Mouse (Mus musculus) megakaryocyte progenitor cell, adult 5-6 weeks (primary cell): Measurements from ENCODE around the gene Nfia. TPM values are rescaled to one million over a fixed set of nuclear protein-coding genes. Genes with fewer than 3 reads are reported as not detected.
A peak's percentile ranks its signal among the peaks of the same experiment; 100 is the strongest.

Source experiments
- ATAC-seq: replicated peaks from 2 replicates; pipeline ENCODE4 v1.8.0; 2016; ENCODE audit warnings: mild to moderate bottlenecking, moderate TSS enrichment, inconsistent platforms; ENCODE audit not compliant: poor library complexity
- total RNA-seq, 2 experiments: library from RNA; stranded (forward) in 1 of 2; stranded (reverse) in 1 of 2; fragments of 157-497, 149-512 nt in 1 of 2; fragments of 200-1000 nt in 1 of 2; gene quantifications; 2 replicates each; pipeline versions ENCODE4 v1.2.3 to v1.2.4; 2015 to 2017

The Nfia gene
- total RNA-seq, 2 experiments from 2014 or later, result 1.5 to 35.1 TPM

DNA sequence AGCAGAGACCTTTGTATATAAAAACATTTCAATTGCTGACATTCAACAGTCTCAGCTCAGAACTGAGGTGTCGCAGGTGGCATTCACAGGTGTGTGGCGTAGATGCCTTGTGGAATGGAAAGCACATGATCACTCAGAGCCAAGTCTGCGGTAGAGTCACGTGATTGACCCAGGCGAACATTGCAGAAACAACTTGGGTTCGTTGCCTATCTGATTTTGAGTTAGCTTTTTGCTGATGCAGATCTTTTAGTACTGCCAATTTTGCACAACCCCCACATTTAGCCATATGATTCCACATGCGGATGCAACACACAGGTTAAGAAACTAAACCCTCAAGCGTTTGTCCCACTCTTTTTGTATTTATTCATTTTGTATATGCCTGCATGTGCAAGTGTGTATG, 272.1 kb downstream of the Nfia start:
- ATAC-seq, result no peak

DNA sequence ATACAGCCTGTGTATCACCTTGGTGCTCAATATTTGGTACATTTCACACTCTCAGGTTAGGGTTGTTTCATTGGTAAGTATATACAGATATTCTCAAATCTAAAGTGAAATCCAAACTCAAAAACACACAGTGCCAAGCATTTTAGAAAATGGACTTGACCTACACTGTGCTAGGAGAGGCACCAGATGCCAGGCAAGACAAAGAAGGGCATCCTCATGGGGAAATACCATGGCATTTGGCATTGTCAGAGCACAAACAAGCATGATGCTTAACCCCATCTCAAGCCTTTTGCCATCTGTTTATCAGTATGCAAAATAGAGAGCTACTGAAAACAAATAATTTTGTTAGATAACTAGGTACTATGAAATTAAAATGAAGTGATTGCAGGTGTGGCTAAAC, 274.8 kb downstream of the Nfia start:
- ATAC-seq, result no peak

DNA sequence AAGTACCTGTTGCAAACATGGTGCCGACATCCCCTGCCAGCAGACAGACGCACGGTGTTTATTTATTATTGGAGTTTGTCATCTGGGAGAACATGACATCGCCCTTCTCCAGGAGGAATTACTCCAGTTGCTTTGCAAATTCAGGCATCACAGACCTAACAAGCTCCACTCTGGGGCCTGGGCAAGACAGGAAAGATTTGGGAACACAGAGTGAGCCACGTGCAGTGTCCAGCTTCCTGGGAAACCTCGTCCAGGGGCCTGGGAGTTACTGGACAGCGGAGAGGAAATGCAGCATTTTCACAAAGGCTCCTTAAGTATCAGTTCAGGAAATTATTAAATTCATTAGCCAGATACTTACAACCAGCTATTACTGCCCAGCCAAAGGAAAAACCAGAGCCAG, 277.1 kb downstream of the Nfia start:
- no peak for ATAC-seq

DNA sequence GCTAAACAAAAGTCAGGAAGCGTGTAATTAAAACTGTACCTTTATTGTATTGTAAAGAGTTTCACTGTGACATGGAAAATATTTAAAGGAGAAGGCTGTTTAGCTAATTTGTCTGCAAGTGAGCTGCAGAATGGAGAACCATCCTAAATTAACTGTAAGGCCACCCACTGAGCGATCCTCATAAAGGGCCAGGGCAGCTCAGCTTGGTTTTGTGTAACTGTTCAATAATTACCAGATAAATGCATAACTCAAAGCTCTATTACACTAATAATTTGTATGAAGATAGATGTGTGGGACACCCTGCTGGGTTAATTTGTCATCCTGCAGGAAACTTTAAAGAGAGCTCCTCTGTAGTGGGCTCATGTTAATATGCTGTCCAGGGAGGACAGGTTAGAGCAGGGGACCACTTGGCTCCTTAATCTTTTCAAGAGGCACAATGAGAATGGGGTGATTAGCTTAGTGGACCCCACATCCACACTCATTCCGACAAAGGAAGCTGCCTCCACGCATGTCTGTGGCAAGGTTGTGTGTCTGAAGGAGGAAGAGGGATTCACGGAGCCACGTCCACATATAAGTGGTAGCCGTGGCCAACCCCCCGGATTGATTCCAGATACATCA, 277.6 kb downstream of the Nfia start:
- ATAC-seq, result no peak

DNA sequence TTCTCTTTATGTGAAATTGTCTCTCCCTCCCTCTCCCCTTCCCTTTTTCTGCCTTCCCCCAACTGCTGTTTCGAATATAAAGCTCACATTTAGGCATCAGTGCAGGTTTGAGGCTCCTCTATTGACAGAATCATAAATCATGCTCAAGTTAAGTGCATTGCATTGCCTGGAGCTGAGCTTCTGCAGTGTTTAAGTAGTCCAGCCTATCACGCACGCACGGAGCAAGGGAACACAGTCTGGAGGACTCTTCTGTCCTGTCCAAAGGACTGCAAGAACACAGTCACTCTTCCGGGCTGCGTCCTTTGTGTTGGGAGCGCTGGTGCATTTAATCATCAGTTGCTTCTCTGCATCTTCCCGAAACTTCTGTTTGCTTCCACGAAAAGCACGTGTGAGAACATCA, 278.2 kb downstream of the Nfia start:
- no peak for ATAC-seq

DNA sequence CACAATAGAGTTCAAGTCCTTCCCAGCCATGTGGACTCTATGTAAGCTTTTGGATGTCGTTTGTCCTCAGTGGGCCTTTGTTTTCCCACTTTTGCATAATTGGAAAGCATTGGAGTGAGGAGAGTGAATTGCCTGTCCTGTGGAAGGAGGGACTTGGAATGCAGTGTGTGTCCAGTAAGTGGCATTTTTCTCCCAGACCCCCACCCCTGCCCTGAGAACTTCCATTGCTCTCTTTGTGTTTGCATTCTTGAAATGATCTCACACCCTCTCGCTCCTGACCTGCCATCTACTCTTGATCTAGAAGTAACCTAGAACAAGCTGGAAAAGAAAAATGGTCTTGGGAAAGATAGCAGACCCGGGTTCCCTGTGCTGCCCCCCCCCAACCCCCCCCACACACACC, 278.8 kb downstream of the Nfia start:
- ATAC-seq, result no peak

DNA sequence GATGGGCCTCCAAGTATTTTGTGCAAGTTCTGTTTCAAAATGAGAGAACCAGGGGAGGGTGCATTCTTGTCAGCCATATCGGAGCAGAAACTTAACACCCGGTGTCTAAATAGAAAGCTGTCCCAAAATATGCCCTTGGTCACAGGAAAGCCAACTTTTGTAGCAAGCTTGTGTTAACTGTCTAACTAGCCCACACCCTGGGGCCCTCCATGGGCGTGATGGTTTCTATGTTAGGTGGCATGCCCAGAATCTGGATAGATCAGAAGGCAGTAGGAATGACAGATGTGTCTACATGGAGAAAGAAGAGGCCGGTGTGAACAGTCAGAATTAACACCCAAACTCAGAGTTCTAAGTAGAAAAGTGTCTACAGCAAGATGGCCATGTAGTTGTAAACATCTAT, 282.5 kb downstream of the Nfia start:
- ATAC-seq, result no peak

DNA sequence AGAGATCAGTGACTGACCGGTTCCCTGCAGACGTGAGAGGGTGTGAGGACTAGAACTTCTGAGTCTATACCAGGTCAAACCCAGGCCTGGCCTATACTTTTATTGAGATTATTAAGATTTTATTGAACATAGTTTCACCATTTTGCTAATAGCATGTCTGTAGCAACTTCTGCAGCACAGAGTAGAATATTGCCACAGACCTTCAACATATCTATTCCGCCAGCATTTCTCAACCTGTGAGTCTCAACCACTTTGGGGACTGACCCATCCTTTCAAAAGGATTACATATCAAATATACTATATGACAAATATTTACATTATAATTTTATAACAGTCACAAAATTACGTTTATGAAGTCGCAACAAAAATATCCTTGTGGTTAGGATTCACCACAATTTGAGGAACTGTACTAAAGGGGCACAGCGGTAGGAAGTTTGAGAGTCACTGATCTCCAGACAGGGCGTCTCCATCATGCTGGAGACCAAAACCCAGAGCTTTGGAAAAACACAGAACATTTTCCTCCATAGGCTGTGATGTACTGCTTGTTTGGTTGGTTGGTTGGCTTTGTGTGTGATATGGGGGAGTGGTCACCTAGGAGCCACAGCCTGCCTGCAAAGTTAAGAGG, 284.0 kb downstream of the Nfia start:
- peak; percentile 75 for ATAC-seq

DNA sequence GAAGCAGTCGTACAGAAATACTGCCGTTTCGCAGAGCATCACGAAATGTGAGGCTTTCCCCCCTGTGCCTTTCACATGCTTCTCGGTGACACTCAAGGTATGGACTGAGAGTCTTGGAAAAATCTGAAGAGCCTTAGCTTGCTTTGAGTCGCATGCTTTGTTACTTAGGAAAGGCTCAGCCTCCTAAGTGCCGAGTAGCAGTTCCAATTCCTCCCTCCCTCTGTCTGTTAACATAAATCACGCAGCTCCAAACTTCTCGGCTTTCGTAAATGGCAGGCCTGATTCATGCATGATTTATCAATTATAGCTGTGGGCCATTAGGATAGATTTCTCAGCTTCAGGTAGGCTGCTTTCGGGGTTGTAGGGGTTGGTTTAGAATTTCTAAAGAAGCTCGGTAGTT, 284.7 kb downstream of the Nfia start:
- no peak for ATAC-seq

DNA sequence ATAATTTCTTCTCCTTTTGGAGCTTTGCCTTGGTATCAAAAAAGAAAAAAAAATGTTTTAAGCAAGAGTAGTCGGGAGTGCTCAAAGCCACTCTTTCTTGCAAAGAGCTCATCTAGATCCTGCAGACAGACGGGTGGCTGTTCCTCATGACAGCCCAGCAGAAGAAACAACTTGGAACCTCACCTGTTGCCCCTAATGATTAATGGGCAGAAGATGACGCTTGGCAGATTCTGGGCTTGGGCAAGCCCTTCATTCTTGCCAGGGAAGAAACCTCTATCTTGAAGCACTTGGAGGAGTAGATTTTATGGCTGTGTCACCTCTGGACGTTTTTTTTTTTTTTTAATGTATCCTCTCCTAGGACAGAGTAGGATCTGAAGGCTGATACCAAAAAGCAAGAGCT, 285.2 kb downstream of the Nfia start:
- ATAC-seq, result no peak

DNA sequence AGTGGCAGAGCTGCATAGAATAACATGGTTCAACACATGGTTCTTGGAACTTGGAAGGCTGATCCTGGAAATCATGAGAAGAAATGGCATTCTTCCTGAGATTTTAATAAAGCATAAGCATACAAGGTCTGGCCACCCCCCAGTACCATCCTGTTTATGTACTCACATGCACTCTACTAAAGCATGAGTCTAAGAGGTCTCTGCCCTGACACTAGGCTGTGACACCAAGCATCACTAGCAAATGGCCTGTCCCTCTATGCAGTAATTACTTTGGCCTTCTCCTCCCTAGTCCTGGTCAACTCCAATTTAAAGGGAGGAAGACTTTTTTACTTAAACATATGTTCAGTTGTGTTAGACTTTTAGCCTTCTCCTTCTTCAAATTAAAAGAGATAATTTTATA, 285.6 kb downstream of the Nfia start:
- no peak for ATAC-seq

DNA sequence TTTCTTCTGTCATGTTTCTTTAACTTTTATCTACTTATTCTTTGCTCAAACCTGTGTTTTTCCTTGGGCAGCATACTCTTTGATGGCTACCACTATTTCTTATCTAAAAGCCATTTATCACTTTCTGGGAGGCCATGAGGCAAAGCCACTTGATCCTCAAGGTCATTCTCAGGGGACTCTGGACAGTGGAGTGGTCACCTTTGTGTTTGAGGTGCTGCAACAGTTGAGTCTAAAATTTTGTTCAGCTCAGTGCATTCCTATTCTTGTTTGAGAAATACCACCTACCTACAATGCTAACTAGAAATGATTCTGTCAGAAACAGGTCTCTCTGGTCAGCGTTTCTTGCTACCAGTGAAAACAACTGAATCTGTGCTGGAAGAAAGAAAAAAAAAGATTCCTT, 288.1 kb downstream of the Nfia start:
- ATAC-seq, result no peak

DNA sequence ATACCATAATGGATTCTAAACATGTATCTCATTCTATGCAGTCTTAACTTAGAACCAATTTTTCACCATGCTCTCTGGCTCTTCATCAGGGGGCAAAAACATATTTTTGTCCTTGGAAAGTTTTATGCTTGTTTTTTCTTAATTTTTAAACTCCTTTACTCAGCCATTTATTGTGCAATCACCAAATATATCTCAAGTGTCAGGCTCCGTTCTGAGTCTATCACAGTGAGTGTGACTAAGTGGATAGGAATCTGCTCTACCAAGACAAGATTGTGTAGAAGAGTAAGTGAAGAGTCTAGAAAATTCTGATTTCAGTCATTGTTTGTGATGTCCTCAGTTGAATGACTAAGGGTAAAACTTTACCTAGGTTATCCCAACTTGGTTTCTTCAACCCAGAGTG, 288.6 kb downstream of the Nfia start:
- no peak for ATAC-seq

DNA sequence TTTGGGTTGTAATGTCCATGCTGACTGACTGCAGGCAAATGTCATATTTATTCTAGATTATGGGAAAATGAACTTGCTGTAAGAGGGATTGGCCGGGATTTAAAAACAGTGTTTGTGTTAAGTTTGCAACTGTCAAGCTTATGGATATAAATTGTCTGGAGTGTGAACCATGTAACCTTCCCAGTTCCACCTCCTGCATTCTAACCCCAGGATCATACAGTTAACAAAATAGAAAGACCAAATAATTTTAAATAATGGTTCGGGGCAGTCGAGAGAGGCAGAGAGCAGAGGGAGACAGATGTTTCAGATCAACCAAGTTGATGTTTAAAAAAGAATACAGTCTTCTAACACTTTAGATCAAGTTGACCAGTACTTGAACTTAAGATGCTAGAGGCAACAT, 290.7 kb downstream of the Nfia start:
- ATAC-seq, result no peak

DNA sequence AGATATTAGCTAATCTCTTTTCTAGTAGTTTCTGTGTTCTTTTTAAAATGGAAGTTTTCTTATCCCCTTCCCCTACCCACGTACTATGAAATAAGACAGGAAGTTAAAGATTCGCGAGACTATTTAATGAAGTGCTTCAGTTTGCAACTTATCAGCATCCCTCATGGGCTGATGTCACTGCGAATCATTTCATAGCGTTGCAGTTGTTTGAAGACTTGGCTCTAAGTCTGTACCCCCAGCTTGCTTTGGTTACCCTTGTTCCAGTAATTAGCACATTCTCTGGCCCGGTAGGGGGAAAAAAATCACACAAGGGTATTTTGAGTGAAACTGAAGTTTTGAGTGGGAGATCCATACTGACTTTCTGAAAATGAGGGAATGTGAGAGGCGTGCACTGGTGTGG, 303.6 kb downstream of the Nfia start:
- no peak for ATAC-seq

DNA sequence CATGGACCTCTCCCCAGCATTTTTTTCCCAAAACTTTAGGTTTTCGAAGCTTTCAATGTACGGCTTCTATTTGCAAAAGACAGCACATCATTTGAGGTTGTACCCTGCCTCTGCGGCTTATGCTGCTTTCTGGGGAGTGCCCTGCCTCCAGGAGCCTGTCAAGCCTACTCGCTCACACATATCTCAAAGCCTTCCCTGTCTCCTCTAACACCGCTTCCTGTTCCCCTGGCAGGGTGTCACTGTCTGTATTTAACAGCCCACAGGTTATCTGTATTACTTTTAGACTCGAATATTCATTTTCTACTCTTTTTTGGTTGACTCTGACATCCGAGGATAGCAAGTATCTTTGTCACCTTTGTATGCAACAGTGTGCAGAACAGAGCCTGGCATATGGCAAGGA, 304.1 kb downstream of the Nfia start:
- ATAC-seq, result 0 out of 2 replicates have a peak, but pooled peaks have one; percentile 23

DNA sequence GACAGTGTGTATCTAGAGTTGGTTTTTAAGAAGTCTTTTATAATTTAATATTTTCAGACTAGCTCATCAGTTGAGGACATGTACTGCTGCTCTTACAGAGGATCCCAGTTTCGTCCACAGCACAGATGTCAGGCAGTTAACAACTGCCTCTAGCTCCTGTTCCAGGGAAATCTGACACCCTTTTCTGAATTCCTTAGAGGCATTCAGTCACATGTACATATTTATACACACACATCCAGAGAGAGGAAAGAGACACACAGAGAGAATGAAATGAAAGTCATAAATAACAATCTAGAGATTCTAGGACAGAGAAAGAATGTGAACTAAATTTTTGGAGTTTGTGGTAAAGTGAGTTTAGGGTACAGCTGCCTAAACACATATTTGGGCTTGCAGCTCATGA, 308.1 kb downstream of the Nfia start:
- ATAC-seq, result no peak

DNA sequence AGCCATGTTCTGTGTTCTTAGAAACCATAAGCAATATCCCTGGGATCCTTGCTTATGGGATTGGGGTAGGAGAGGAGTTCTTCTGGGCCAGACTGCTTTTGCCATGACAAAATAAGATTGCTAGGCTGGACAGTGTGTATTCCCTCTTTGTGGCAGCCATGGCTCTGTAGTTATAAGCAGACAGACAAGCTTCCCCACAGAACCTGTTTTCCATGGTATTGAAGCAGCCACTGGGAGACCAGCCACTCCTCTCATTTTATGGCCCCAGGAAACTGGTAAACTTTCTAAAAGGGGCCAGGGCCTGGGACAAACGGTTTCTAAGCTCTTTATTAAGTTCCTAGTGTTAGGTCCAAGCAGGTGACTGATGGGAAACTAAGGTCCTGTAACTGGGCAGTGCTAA, 309.4 kb downstream of the Nfia start:
- ATAC-seq, result no peak

DNA sequence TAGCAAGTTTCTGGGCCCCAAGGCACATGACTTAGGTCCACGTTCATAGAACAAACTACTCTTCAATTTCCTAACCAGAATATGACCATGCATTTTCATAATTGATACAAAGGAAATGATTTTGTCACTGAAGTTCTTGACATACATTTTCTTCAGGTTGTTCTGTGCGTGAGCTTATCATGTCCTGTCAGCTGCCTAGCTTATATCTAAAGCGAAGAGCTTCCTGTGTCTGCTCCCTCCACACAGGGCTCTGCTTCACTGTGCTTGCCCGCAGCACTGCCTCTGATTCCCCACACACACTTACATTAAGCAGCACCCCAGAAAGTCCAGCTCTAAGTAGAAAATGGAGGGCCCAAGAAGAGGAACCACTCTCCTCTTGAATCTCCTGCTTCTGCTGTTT, 310.0 kb downstream of the Nfia start:
- peak; percentile 86 for ATAC-seq

DNA sequence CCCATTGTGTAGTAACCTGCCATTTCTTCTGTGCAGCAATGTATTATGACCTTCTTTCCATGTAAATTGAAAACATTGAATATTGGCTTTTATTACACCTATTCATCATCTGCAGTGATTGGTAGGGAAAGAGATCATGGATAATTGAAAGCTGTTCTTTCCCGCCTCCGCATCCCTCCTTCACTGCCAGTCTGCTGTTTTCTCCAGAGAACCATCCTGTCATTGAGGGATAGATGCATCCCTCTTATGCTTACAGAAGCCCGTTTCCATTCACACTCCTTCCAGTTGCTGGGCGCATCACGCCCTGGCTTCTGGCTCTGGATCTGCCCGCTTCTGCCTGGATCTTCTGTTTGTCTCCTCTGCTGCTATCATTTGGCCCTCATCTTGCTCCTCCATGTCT, 312.5 kb downstream of the Nfia start:
- no peak for ATAC-seq

DNA sequence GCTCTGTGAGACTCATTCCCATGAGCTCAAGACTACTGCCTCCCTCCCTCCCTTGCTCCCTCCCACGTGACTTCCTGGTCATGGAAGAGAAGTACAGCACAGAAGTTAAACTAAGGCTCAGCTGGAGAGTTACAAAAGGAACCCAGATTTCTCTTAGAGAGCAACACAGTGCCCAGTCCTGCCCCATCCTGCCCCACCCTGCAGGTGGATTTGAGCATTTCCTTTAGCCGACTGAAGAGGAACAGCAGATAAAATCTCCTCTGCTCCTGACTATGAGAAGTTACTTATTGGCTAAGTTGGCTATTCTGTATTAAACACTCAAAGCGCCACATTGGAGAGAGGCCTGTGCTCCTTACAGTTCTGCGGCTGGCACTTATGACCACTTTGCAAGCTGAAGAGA, 314.4 kb downstream of the Nfia start:
- no peak for ATAC-seq

DNA sequence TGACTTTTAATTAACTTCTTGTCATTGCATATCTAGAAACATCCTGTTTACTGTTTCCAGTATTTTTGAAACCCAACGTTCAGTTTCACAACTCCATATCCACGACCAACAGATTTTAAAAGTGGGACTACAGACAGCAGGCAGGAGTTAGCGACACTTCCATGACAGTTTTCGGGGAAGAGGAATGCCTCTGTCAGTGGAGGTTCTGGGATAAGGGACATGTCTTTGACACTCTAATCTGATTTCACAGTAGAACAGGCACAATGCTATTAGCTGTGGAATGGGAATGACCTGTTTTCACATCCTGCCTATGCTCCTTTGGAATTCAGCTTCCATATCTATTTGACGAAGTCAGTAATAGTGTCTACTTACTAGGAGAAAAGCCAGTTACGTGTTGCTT, 317.5 kb downstream of the Nfia start:
- ATAC-seq, result no peak

DNA sequence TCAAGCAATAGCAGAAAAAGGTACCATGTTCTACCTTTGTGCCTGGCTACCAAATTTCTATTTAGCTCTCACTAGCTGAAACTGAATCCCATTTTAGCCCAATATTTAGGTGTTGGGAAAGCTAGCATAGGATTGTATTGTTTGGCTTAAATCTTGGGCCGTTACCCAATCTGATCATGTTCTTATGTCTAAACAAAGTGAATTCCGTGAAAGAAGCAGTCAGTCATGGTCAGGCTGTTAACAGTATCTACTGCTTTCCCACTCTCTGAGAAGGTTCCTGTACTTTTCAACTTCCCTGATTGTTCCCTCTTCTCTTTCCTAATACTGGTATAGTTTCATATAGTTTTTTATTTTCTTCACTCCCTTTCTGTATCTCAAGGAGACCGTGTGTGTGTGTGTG, 318.1 kb downstream of the Nfia start:
- ATAC-seq, result no peak
